Mouse (Mus musculus): ENCODE results near the gene Gpbar1. TPM values are rescaled to one million over a fixed set of nuclear protein-coding genes. Genes with fewer than 3 reads are reported as not detected.

Gpbar1 gene
- total RNA-seq (2021) = under 1 TPM in 1 of 2 experiments, not detected in 1; 0.25 TPM
- long read RNA-seq, experiment 1 = 0 reads
- long read RNA-seq, experiment 2 = 0 reads

DNA sequence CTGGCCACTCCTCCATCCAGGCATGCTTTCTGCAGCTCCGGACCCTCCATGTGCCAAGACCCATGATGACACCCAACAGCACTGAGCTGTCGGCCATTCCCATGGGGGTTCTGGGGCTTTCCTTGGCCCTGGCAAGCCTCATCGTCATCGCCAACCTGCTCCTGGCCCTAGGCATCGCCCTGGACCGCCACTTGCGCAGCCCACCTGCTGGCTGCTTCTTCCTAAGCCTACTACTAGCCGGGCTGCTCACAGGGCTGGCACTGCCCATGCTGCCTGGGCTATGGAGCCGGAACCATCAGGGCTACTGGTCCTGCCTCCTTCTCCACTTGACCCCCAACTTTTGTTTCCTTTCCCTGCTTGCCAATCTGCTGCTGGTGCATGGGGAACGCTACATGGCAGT is at the start of gene Gpbar1:
Gene Gpbar1 (plus strand): TSS at position 13 of the 400 bp plus-strand sequence.
- DNase-seq = no peak

GRCm38 (mm10) chr1:74229942-74230341 is 48.4 kb upstream of the Gpbar1 start:
- no peak for DNase-seq

- no peak for DNase-seq
Observed at GRCm38 (mm10) chr1:74230992-74231391, 47.4 kb upstream of the Gpbar1 start.

GRCm38 (mm10) chr1:74235938-74236589 is 42.3 kb upstream of the Gpbar1 start, which contains the start of gene Arpc2:
Arpc2 (plus strand) TSS chr1:74236084.
- DNase-seq = peak; percentile 97

GRCm38 (mm10) chr1:74236590-74237317 is 41.6 kb upstream of the Gpbar1 start:
- DNase-seq = peak; percentile 53

DNA sequence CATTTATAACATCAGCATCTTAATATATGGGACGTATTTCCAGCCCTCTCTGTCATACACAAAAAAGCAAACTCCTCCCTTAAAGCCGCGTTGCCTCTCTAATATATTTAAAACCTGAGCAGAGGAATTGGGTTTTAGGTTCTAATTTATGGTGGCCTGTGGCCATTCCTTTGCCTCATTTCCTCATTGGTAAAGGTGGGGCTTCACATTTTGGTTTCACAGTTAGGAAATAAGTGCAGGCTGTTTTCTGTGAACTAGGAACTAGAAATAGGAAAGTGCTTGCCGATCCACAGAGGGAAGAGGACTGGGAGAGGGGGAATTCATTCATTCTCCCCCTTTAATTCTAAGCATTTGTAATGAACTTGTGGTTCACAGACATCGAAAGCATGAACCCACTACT is 40.7 kb upstream of the Gpbar1 start:
- DNase-seq = no peak

- no peak for DNase-seq
Observed at GRCm38 (mm10) chr1:74238136-74238535, 40.2 kb upstream of the Gpbar1 start.

DNA sequence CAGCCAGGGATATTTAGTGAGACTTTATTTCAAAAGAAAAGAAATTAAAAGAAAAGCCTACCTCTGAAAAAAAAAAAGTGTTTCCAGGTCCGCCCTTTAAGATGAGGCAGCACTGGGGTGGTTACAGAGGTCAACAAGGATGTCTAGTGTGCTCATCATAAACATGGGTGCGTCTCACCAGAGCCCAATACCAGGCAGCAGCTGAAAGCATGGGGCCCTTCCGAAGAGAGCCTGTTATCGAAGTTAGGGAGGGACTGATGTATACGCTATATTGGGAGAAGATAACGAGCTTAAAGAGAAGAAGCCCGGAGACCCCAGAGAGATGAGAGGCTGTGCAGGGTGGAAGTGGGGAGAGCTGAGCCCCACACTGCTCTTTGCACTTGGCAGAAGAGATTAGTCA is 39.2 kb upstream of the Gpbar1 start:
- DNase-seq = no peak

GRCm38 (mm10) chr1:74239618-74240017 is 38.7 kb upstream of the Gpbar1 start:
- no peak for DNase-seq

GRCm38 (mm10) chr1:74240311-74240710 is 38.0 kb upstream of the Gpbar1 start:
- DNase-seq = no peak

DNA sequence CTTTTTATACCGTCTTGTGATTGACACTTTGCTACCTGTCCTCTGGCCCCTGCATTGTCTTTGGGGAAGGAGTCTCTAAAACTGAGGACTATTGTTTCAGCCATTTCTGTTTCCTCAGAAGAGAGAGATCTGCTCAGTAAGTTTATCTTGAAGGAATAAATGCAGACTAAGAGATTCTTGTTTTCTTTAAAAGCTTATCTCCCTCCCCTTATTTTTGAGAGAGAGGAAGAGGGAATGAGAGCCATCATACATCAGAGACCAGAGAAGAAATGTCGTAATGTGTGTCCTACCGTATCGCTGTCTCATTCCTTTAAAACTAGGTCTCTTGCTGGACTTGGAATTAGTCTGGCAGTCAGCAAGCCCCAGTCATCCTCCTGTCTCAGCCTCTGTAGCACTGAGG is 37.5 kb upstream of the Gpbar1 start:
- DNase-seq = no peak

DNA sequence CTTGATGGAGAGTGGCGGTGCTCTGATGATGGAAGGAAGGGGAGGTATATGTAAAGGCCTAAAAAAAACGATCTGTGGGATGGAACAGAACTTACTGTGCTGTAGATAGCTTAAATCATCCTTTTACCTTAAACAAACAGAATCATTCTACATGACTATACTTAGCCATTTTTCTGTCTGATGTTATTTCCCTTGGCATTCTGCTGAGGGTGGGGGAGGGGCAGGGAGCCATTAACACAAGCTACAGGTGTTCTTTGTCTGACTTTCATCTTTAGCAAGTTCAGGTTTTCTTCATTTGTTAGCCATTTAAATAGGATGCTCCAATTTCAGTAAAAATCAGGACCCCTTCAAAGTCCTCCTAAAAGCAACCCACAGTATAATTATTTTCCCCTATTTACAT is 32.8 kb upstream of the Gpbar1 start:
- DNase-seq = no peak

DNA sequence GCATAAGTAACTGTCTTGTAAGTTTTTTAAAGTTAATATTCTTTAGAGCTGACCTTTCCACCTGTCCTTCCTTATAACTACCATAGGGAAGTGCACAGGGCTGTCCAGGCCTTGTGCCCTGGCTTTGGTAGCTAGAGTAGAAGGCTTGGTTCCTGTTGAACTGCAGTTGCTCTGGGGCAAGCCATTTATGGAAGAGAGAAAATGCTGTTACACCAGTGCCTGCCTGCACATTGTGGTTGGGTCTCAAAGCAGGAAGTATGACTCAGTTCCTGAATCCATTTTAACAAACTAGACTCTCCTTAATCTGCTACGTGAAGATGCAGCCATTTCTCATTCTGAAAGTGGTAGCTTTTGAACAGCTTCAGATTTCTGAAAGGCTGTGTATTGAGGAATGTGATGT is 29.6 kb upstream of the Gpbar1 start:
- no peak for DNase-seq

GRCm38 (mm10) chr1:74249331-74249980 is 28.9 kb upstream of the Gpbar1 start:
- no peak for DNase-seq

GRCm38 (mm10) chr1:74250096-74250495 is 28.3 kb upstream of the Gpbar1 start:
- no peak for DNase-seq

GRCm38 (mm10) chr1:74255704-74256345 is 22.5 kb upstream of the Gpbar1 start:
- no peak for DNase-seq

DNA sequence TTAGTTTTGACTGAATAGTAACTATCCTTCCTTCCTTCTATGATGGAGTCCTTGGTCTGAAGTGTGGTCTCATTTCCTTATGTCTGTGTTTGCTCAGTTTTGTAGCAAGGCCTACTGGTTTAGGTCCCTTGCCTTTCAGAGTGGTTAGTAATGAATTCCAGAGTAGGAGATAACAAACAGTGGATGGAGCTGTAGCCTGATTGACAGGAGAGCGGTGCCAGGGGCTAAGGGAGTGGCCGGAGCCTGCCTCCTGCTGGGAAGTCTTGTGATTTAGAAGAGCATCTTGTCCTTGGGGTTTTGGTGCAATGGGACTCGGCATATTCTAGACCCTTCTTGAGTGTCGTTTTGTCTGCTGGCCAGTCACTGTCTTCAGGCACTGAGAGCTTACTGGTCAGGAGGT is 21.6 kb upstream of the Gpbar1 start:
- no peak for DNase-seq

DNA sequence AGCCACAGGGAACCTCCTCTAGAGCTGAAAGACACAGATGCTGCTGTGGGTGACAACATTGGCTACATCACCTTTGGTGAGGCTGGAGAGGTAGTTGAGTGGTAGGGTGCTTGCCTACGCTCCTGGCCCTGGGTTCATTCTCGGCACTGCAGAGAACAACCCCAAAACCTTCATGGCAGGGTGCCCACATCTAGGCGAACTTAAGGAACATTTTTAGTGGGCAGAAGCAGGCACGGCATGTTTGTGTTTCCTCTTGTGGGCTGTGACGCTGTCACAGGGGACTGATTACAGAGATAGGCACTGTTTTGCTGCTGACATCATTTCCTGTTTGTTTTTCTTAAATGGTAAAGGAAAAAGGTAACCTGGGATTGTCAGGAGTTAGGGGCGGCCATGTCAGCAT is 15.8 kb upstream of the Gpbar1 start:
- no peak for DNase-seq

- DNase-seq = no peak
Observed at GRCm38 (mm10) chr1:74268750-74269149, 9.6 kb upstream of the Gpbar1 start.

DNA sequence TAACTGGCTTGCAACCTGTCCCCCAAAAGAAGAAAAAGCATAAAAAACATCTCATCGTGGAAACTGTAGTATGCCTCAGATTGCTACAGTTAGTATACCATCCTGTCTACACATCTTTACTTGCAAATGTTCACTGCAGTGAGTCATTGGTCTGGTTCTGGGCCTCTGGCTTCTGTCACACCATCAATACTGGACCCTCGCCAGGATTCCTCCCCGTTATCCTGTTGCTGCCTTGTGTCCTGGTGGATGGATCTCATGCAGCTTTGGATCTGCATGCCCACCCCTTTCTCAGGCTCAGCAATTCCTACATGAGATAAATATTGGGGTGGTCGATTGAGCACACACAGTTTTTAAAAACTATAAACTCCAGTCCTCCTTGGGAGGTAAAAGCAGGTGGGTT is 6.7 kb upstream of the Gpbar1 start:
- no peak for DNase-seq

DNA sequence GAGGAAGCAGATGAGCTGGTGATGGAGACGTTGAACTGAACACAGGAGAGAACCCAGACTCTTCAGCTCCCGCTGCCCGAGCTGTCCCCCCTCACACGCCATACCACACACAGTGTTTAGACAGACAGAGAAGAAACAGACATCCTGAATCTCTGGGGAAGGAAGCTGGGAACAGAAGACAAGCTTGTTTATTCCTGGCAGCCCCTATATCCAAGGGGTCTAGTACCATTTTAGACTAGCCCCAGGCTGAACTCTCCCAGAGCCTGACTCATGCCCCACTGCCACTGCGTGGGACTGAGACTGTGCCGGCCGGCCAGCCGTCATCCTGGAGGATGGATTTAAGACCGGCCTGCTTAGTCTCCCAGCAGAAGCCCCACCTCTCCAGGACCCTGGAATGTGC is 3.3 kb upstream of the Gpbar1 start:
- no peak for DNase-seq

DNA sequence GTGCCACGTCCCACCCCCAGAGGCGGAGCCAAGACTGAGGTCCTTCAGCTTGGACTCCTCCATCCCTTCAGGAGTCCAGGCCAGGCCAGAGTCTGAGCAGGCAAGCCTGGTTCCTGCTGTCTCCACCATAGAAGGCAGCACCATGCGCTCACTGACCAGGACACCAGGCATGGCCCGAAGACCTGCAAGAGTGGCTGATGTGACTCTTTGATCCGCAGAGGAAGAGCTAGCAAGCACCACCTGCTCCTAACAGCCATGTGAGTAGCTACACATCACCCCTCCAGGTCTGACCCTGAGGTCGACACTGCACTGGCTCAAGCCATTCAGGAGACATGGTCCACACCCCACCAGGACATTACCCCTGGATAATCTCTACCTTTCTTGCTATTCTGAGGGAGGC is 1.3 kb upstream of the Gpbar1 start:
- no peak for DNase-seq

Measured in gastrocnemius, postnatal 10 days (tissue).